In genomic region chr14:89557334-89557733, GRCm38 (mm10) we compare ENCODE assay signal across 19 mouse cellular contexts.
A peak's percentile ranks its signal among the peaks of the same experiment; 100 is the strongest.
DNase-seq lines count a peak whose midpoint lies in the region; ATAC-seq and TF ChIP-seq lines count a peak whose summit lies in the region.
"Had no signal": no experiment of that assay in that cellular context is flagged by ENCODE, and none has a peak within 500 bp of the region (broad histone marks: within the 10 kb centered on the region; RNA-seq: fewer than 3 reads in every experiment).

No protein-coding gene starts in this region.

- no peaks in the 10 kb centered on the region for H3K79me2 ChIP-seq in myocyte (ENCODE audit: control insufficient read depth, insufficient read depth)

- H3ac ChIP-seq in myocyte (ENCODE audit: control insufficient read depth, insufficient read length) = no peak overlapping the region

- H3K27me3 ChIP-seq in forebrain, embryonic 11.5 days (ENCODE audit: control insufficient read depth, insufficient read depth, low read length) = no peaks in the 10 kb centered on the region
- H3K27me3 ChIP-seq in forebrain, embryonic 16.5 days (replicated peaks; ENCODE audit: control insufficient read depth, insufficient read depth, low read length) = no peaks in the 10 kb centered on the region
- H3K27me3 ChIP-seq in kidney, embryonic 16.5 days (ENCODE audit: insufficient read depth, low read length) = no peaks in the 10 kb centered on the region
- H3K27me3 ChIP-seq in myocyte (ENCODE audit: control insufficient read depth, insufficient read depth, insufficient read length) = no peaks in the 10 kb centered on the region
- H3K27me3 ChIP-seq: hindbrain, embryonic 15.5 days; intestine, embryonic 15.5 days; limb, embryonic 12.5 days; liver, embryonic 12.5 days had no signal

- ATAC-seq in forebrain, embryonic 11.5 days (replicated peaks; ENCODE audit: low FRiP score) = peak; percentile 47
- ATAC-seq in forebrain, embryonic 16.5 days = no peak
- 0 out of 2 replicates have a peak, but pooled peaks have one; percentile 39 for ATAC-seq in kidney, embryonic 16.5 days (ENCODE audit: low FRiP score, low TSS enrichment)
- ATAC-seq: intestine, embryonic 15.5 days; liver, embryonic 12.5 days had no signal

- no peaks in the 10 kb centered on the region for H3K4me1 ChIP-seq in forebrain, embryonic 11.5 days (replicated peaks; ENCODE audit: control insufficient read depth, insufficient read depth, low read length)
- H3K4me1 ChIP-seq in forebrain, embryonic 16.5 days (replicated peaks; ENCODE audit: control insufficient read depth, insufficient read depth, low read length) = no peaks in the 10 kb centered on the region
- H3K4me1 ChIP-seq in kidney, embryonic 16.5 days (ENCODE audit: insufficient read depth, low read length) = 0 out of 2 replicates have a peak, but pooled peaks cover 3% of the 10 kb centered on the region
- H3K4me1 ChIP-seq: hindbrain, embryonic 15.5 days; intestine, embryonic 15.5 days; limb, embryonic 12.5 days; liver, embryonic 12.5 days had no signal

- H3K36me3 ChIP-seq in forebrain, embryonic 11.5 days (ENCODE audit: control insufficient read depth, insufficient read depth, low read length) = no peaks in the 10 kb centered on the region
- no peaks in the 10 kb centered on the region for H3K36me3 ChIP-seq in forebrain, embryonic 16.5 days (ENCODE audit: control insufficient read depth, insufficient read depth)
- no peaks in the 10 kb centered on the region for H3K36me3 ChIP-seq in kidney, embryonic 16.5 days (ENCODE audit: insufficient read depth, low read length)
- H3K36me3 ChIP-seq in myocyte (ENCODE audit: control insufficient read depth, insufficient read depth) = no peaks in the 10 kb centered on the region
- H3K36me3 ChIP-seq: forebrain, embryonic 10.5 days; hindbrain, embryonic 15.5 days; intestine, embryonic 15.5 days; limb, embryonic 12.5 days; liver, embryonic 12.5 days had no signal

- no peak overlapping the region for H3K4me3 ChIP-seq in forebrain, embryonic 11.5 days (ENCODE audit: low read depth, low read length)
- no peak overlapping the region for H3K4me3 ChIP-seq in forebrain, embryonic 16.5 days (replicated peaks; ENCODE audit: low read length)
- no peak overlapping the region for H3K4me3 ChIP-seq in kidney, embryonic 16.5 days (ENCODE audit: low read length)
- H3K4me3 ChIP-seq in myocyte = no peak overlapping the region
- H3K4me3 ChIP-seq: forebrain, embryonic 10.5 days; gastrocnemius, adult 2 months; hindbrain, embryonic 15.5 days; intestine, embryonic 15.5 days; limb, embryonic 12.5 days; liver, embryonic 12.5 days had no signal

- peak; percentile 50 for DNase-seq in forebrain, embryonic 11.5 days (ENCODE audit: low spot score)
- no peak for DNase-seq in kidney, postnatal 36 days
- DNase-seq in embryo, embryonic 10.5 days (ENCODE audit: low spot score) = peak; percentile 20
- DNase-seq in adrenal gland, postnatal 14 days = no peak
- DNase-seq: adrenal gland, postnatal 36 days; cerebellum, adult 9-10 months; gastrocnemius, adult 2 months; lung, adult 18-20 months; lung, postnatal 14 days; thymus, postnatal 14 days had no signal

- no peak for TF ChIP-seq POLR2A in myocyte (IDR thresholded peaks at IDR 0.05; ENCODE audit: insufficient read length, low read depth)

- H3K9me3 ChIP-seq in forebrain, embryonic 11.5 days (ENCODE audit: control insufficient read depth, low read length) = no peaks in the 10 kb centered on the region
- H3K9me3 ChIP-seq in forebrain, embryonic 16.5 days (ENCODE audit: control insufficient read depth, low read length) = no peaks in the 10 kb centered on the region
- H3K9me3 ChIP-seq in kidney, embryonic 16.5 days (ENCODE audit: low read length) = no peaks in the 10 kb centered on the region
- H3K9me3 ChIP-seq: forebrain, embryonic 10.5 days; hindbrain, embryonic 15.5 days; intestine, embryonic 15.5 days; limb, embryonic 12.5 days; liver, embryonic 12.5 days had no signal

- no peak overlapping the region for H3K4me2 ChIP-seq in forebrain, embryonic 11.5 days (ENCODE audit: low read depth, low read length, severe bottlenecking)
- no peak overlapping the region for H3K4me2 ChIP-seq in forebrain, embryonic 16.5 days (ENCODE audit: low read length)
- H3K4me2 ChIP-seq in kidney, embryonic 16.5 days (replicated peaks; ENCODE audit: low read depth, low read length) = no peak overlapping the region
- no peak overlapping the region for H3K4me2 ChIP-seq in myocyte (ENCODE audit: low read depth)
- H3K4me2 ChIP-seq: hindbrain, embryonic 15.5 days; intestine, embryonic 15.5 days; limb, embryonic 12.5 days; liver, embryonic 12.5 days had no signal

- no peak overlapping the region for H3K9ac ChIP-seq in forebrain, embryonic 11.5 days (ENCODE audit: low read length)
- H3K9ac ChIP-seq in forebrain, embryonic 16.5 days (replicated peaks; ENCODE audit: low read depth, low read length) = no peak overlapping the region
- H3K9ac ChIP-seq in kidney, embryonic 16.5 days (replicated peaks; ENCODE audit: low read length) = no peak overlapping the region
- H3K9ac ChIP-seq: hindbrain, embryonic 15.5 days; intestine, embryonic 15.5 days; limb, embryonic 12.5 days; liver, embryonic 12.5 days had no signal

- no peak overlapping the region for H3K27ac ChIP-seq in forebrain, embryonic 11.5 days (ENCODE audit: low read depth, low read length)
- no peak overlapping the region for H3K27ac ChIP-seq in forebrain, embryonic 16.5 days (ENCODE audit: low read length)
- no peak overlapping the region for H3K27ac ChIP-seq in kidney, embryonic 16.5 days (ENCODE audit: low read length)
- H3K27ac ChIP-seq: forebrain, embryonic 10.5 days; gastrocnemius, adult 2 months; hindbrain, embryonic 15.5 days; intestine, embryonic 15.5 days; kidney, postnatal 0 days; limb, embryonic 12.5 days; liver, embryonic 12.5 days had no signal

TF ChIP-seq in myocyte, 11 proteins besides CTCF, POLR2A, EP300 and RAD21:
- TF ChIP-seq REST (IDR thresholded peaks at IDR 0.05; ENCODE audit: insufficient read depth, insufficient read length) (no peak), MYOG (IDR thresholded peaks at IDR 0.05; ENCODE audit: control insufficient read depth in 1 of 3, insufficient read depth in 1 of 3, insufficient read length in 2 of 3, low read depth in 2 of 3) (peak; percentile 17 to 86 (median 52)), MYOD1 (IDR thresholded peaks at IDR 0.05; ENCODE audit: control insufficient read depth in 1 of 3, insufficient read length in 2 of 3, low read depth in 2 of 3) (peak; percentile 28 to 86 (median 75)), SRF (IDR thresholded peaks at IDR 0.05; ENCODE audit: control insufficient read depth, insufficient read length, low read depth) (no peak), CEBPB (IDR thresholded peaks at IDR 0.05; ENCODE audit: insufficient read depth, poor library complexity, severe bottlenecking) (no peak), MAX (IDR thresholded peaks at IDR 0.05; ENCODE audit: low read depth) (no peak), USF1 (IDR thresholded peaks at IDR 0.05; ENCODE audit: low read depth) (no peak), TCF12 (IDR thresholded peaks at IDR 0.05; ENCODE audit: insufficient read depth, poor library complexity, severe bottlenecking) (peak; percentile 75), TCF3 (IDR thresholded peaks at IDR 0.05; ENCODE audit: insufficient read length, low read depth) (peak; percentile 86), POLR2AphosphoS2 (IDR thresholded peaks at IDR 0.05; ENCODE audit: insufficient read length, low read depth) (no peak)

Comparison
In these comparisons a context has a peak if more than half of its experiments do, and no peak if none do; other contexts are left out.
1. DNase-seq: peak in forebrain, embryonic 11.5 days (single experiment) and embryo, embryonic 10.5 days (single experiment); none in kidney, postnatal 36 days (0 of 2) and adrenal gland, postnatal 14 days (single experiment).